Mouse (Mus musculus) hematopoietic stem cell, adult 5-6 weeks (primary cell): Measurements from ENCODE around the gene Trim63. TPM values are rescaled to one million over a fixed set of nuclear protein-coding genes. Genes with fewer than 3 reads are reported as not detected.

Experiments
- total RNA-seq: library from RNA; stranded (forward); fragments of 172-1452, 232-1000 nt; gene quantifications from 2 replicates; pipeline ENCODE4 v1.2.3, GENCODE M21; 2017

The Trim63 gene
- total RNA-seq, 1 experiment from 2014 or later, result not detected

Other genes with a start within 250 kb of the Trim63 start
- gene Cd52, start 220.0 kb upstream of the Trim63 start, total RNA-seq, result 342 and 372 TPM in 2 replicates
- 4.2 and 6.3 TPM in 2 replicates for gene Ubxn11, start 212.6 kb upstream of the Trim63 start, total RNA-seq
- 118 and 287 TPM in 2 replicates for gene Sh3bgrl3, start 186.3 kb upstream of the Trim63 start, total RNA-seq
- 42.6 and 46.0 TPM in 2 replicates for gene Cep85, start 128.0 kb upstream of the Trim63 start, total RNA-seq
- not detected in 2 replicates for gene Gm7534, start 112.1 kb upstream of the Trim63 start, total RNA-seq
- not detected in 2 replicates for gene Catsper4, start 87.7 kb upstream of the Trim63 start, total RNA-seq
- gene Cnksr1, start 76.7 kb upstream of the Trim63 start, total RNA-seq, result not detected in 2 replicates
- gene E130218I03Rik, start 71.5 kb upstream of the Trim63 start, total RNA-seq, result not detected in 2 replicates
- gene Zfp593, start 69.5 kb upstream of the Trim63 start, total RNA-seq, result 10.7 and 14.4 TPM in 2 replicates
- not detected in 2 replicates for gene Gm30191, start 68.2 kb upstream of the Trim63 start, total RNA-seq
- gene Grrp1, start 61.0 kb upstream of the Trim63 start, total RNA-seq, result 1.1 and 2.1 TPM in 2 replicates
- gene Pdik1l, start 27.2 kb upstream of the Trim63 start, total RNA-seq, result 32.7 and 36.2 TPM in 2 replicates
- not detected in 2 replicates for gene Slc30a2, start 28.1 kb downstream of the Trim63 start, total RNA-seq
- 0.20 and 0.50 TPM in 2 replicates for gene Extl1, start 68.7 kb downstream of the Trim63 start, total RNA-seq
- 15.7 and 25.3 TPM in 2 replicates for gene Pafah2, start 81.2 kb downstream of the Trim63 start, total RNA-seq
- gene Stmn1, start 153.2 kb downstream of the Trim63 start, total RNA-seq, result 1,445 and 1,820 TPM in 2 replicates
- gene Paqr7, start 181.6 kb downstream of the Trim63 start, total RNA-seq, result 15.6 and 25.2 TPM in 2 replicates
- gene Aunip, start 195.9 kb downstream of the Trim63 start, total RNA-seq, result 15.8 and 34.0 TPM in 2 replicates
- 51.8 and 71.4 TPM in 2 replicates for gene Mtfr1l, start 220.3 kb downstream of the Trim63 start, total RNA-seq
- 8.2 and 9.2 TPM in 2 replicates for gene Selenon, start 237.0 kb downstream of the Trim63 start, total RNA-seq